Mouse (Mus musculus): ENCODE measurements around the gene Chn2.

- TF ChIP-seq POLR2A (IDR thresholded peaks at IDR 0.05; ENCODE audit: borderline replicate concordance, insufficient read depth, low read length) = no peak
- TF ChIP-seq CTCF (IDR thresholded peaks at IDR 0.05; ENCODE audit: borderline replicate concordance, insufficient read depth, low read depth, low read length) = no peak
Measured at GRCm38 (mm10) chr6:54283299-54283698, 243.9 kb downstream of the Chn2 start.

All from cerebellum, adult 2 months (tissue).